Mouse (Mus musculus): ENCODE data around the gene Ddah2.

The Ddah2 gene

GRCm38 (mm10) chr17:35052271-35052798 lies 6.5 kb upstream of the Ddah2 start:
- no peak for DNase-seq

GRCm38 (mm10) chr17:35055691-35056495 lies 2.9 kb upstream of the Ddah2 start:
- DNase-seq, result no peak

- no peak for DNase-seq
Observed at GRCm38 (mm10) chr17:35057090-35057489, 1.7 kb upstream of the Ddah2 start.

- no peak for DNase-seq
Observed at GRCm38 (mm10) chr17:35058316-35058715, 519 bp upstream of the Ddah2 start.

- no peak for DNase-seq
Observed at GRCm38 (mm10) chr17:35060071-35060470, 1.2 kb downstream of the Ddah2 start.

GRCm38 (mm10) chr17:35060737-35061297 lies 2.0 kb downstream of the Ddah2 start:
- DNase-seq, result peak; percentile 23

- no peak for DNase-seq
Observed at GRCm38 (mm10) chr17:35061299-35061698, 2.5 kb downstream of the Ddah2 start.

- DNase-seq, result no peak
Observed at GRCm38 (mm10) chr17:35063466-35063865, 4.6 kb downstream of the Ddah2 start.

GRCm38 (mm10) chr17:35064378-35064877 lies 5.6 kb downstream of the Ddah2 start:
- DNase-seq, result no peak

GRCm38 (mm10) chr17:35064951-35065947 lies 6.4 kb downstream of the Ddah2 start, which contains the start of gene Ly6g6c:
Gene Ly6g6c (plus strand): TSS chr17:35065388.
- DNase-seq, result peak; percentile 82

GRCm38 (mm10) chr17:35066084-35066483 lies 7.2 kb downstream of the Ddah2 start, which contains the start of gene Mpig6b:
Gene Mpig6b (minus strand): TSS chr17:35066184.
- no peak for DNase-seq

- DNase-seq, result no peak
Observed at GRCm38 (mm10) chr17:35068213-35068914, 9.5 kb downstream of the Ddah2 start.

GRCm38 (mm10) chr17:35070556-35071229 lies 11.9 kb downstream of the Ddah2 start:
- DNase-seq, result no peak

GRCm38 (mm10) chr17:35071454-35071853 lies 12.6 kb downstream of the Ddah2 start:
- no peak for DNase-seq

- no peak for DNase-seq
Observed at GRCm38 (mm10) chr17:35074097-35074496, 15.3 kb downstream of the Ddah2 start.

- DNase-seq, result no peak
Observed at GRCm38 (mm10) chr17:35076507-35077176, 17.8 kb downstream of the Ddah2 start, which contains the start of gene Ly6g6e. Gene Ly6g6e (plus strand): TSS chr17:35076902.

GRCm38 (mm10) chr17:35077285-35077684 lies 18.4 kb downstream of the Ddah2 start:
- no peak for DNase-seq

GRCm38 (mm10) chr17:35077786-35078233 lies 19.0 kb downstream of the Ddah2 start, which contains the start of gene Ly6g6d:
Gene Ly6g6d (minus strand): TSS chr17:35078065.
- peak; percentile 80 for DNase-seq

GRCm38 (mm10) chr17:35079778-35080177 lies 20.9 kb downstream of the Ddah2 start:
- no peak for DNase-seq

- no peak for DNase-seq
Observed at GRCm38 (mm10) chr17:35080248-35080647, 21.4 kb downstream of the Ddah2 start.
